Mouse (Mus musculus) lung, embryonic 14.5 days (tissue): Measurements from ENCODE around the gene Rgl2. TPM values are rescaled to one million over a fixed set of nuclear protein-coding genes. Genes with fewer than 3 reads are reported as not detected.
A peak's percentile ranks its signal among the peaks of the same experiment; 100 is the strongest.

Source experiments
- ATAC-seq: fragments of 200-750 bp; cut with Nextera tagmentation; 2 replicates; pipeline ENCODE4 v1.8.0; 2017; ENCODE audit warnings: mild to moderate bottlenecking, moderate TSS enrichment, moderate library complexity; ENCODE audit not compliant: insufficient read depth
- DNase-seq: peaks from one replicate; pipeline ENCODE4 v3.0.0-alpha.2; 2015
- H3K27ac ChIP-seq: fragments of 300-500 bp; sonication (generic); 2 replicates; pipeline ENCODE4 v1.5.1; 2014; ENCODE audit warnings: low read depth, mild to moderate bottlenecking, moderate library complexity
- H3K27me3 ChIP-seq: fragments of 300-500 bp; sonication (generic); 2 replicates; pipeline ENCODE4 v1.6.1; 2014; ENCODE audit warnings: low read length, control low read depth; ENCODE audit not compliant: insufficient read depth
- H3K36me3 ChIP-seq: fragments of 300-500 bp; sonication (generic); 2 replicates; pipeline ENCODE4 v1.6.1; 2014; ENCODE audit warnings: control low read depth; ENCODE audit not compliant: insufficient read depth
- H3K4me1 ChIP-seq: fragments of 300-500 bp; sonication (generic); 2 replicates; pipeline ENCODE4 v1.6.1; 2014; ENCODE audit warnings: antibody characterized with exemption, control low read depth; ENCODE audit not compliant: insufficient read depth
- H3K4me2 ChIP-seq: fragments of 300-500 bp; sonication (generic); 2 replicates; pipeline ENCODE4 v1.6.1; 2014; ENCODE audit warnings: mild to moderate bottlenecking
- H3K4me3 ChIP-seq: fragments of 300-500 bp; sonication (generic); 2 replicates; pipeline ENCODE4 v1.5.1; 2014; ENCODE audit warnings: low read depth, low read length
- H3K9ac ChIP-seq: fragments of 300-500 bp; sonication (generic); 2 replicates; pipeline ENCODE4 v1.6.1; 2014
- H3K9me3 ChIP-seq: fragments of 300-500 bp; sonication (generic); 2 replicates; pipeline ENCODE4 v1.6.1; 2016; ENCODE audit warnings: low read depth, low read length, control low read depth
- CTCF ChIP-seq: IDR thresholded peaks from 2 replicates; pipeline ENCODE4 v1.5.1; 2016; ENCODE audit warnings: antibody characterized with exemption, low read depth
- WGBS: fragments of 180-500 bp; shearing (Covaris S2); extraction: QIAGEN DNeasy Blood & Tissue Kit; methylation state at CpG from one replicate; pipeline ENCODE4 v1.1.7; 2014; 5-methylcytosine and 5-hydroxymethylcytosine counted together
- polyA plus RNA-seq: library from polyadenylated mRNA; unstranded; fragments of >200 nt; fragmentation: Nextera tagmentation; extraction: Ambion mirVana; gene quantifications from 2 replicates; pipeline ENCODE4 v1.2.1, GENCODE M21; 2014

Rgl2 gene
- polyA plus RNA-seq, 1 experiment from 2014 or later, result 49.1 TPM

GRCm38 (mm10) chr17:33968489-33968888, 39.1 kb downstream of the Rgl2 start:
- Histone ChIP-seq H3K4me3 (no peak overlapping the region), H3K4me1 (no peaks in the 10 kb centered on the region), H3K27me3 (no peaks in the 10 kb centered on the region), H3K9me3 (no peaks in the 10 kb centered on the region), H3K9ac (no peak overlapping the region), H3K27ac (no peak overlapping the region), H3K4me2 (no peak overlapping the region), H3K36me3 (peaks cover 12% of the 10 kb centered on the region)
- ATAC-seq (peak; percentile 73), DNase-seq (peak; percentile 95)
- peak; percentile 96 for TF ChIP-seq CTCF
- 2% methylated on average over 9 of the region's 9 CpGs for WGBS

GRCm38 (mm10) chr17:33968927-33969326, 39.6 kb downstream of the Rgl2 start:
- Histone ChIP-seq H3K4me2 (no peak overlapping the region), H3K9ac (no peak overlapping the region), H3K36me3 (peaks cover 10% of the 10 kb centered on the region), H3K4me3 (no peak overlapping the region), H3K27me3 (no peaks in the 10 kb centered on the region), H3K4me1 (no peaks in the 10 kb centered on the region), H3K9me3 (no peaks in the 10 kb centered on the region), H3K27ac (no peak overlapping the region)
- ATAC-seq (peak; percentile 20; the same call in 1 of the 2 replicates), DNase-seq (peak; percentile 69)
- WGBS, result 25% methylated on average over 5 of the region's 5 CpGs
- peak; percentile 48 for TF ChIP-seq CTCF

- no peak overlapping the region for H3K27ac ChIP-seq
- no peak overlapping the region for H3K4me2 ChIP-seq
- no peaks in the 10 kb centered on the region for H3K9me3 ChIP-seq
- H3K36me3 ChIP-seq, result peaks cover 8% of the 10 kb centered on the region
- no peak overlapping the region for H3K4me3 ChIP-seq
- H3K27me3 ChIP-seq, result no peaks in the 10 kb centered on the region
- ATAC-seq (no peak), DNase-seq (no peak)
- WGBS, result 81% methylated on average over 4 of the region's 4 CpGs
- no peaks in the 10 kb centered on the region for H3K4me1 ChIP-seq
- TF ChIP-seq CTCF, result peak; percentile 34; the same call in 1 of the 2 replicates
- no peak overlapping the region for H3K9ac ChIP-seq
Measured at GRCm38 (mm10) chr17:33969394-33969793, 40.1 kb downstream of the Rgl2 start.

- DNase-seq (peak; percentile 89), ATAC-seq (peak; percentile 42; the same call in 1 of the 2 replicates)
- Histone ChIP-seq H3K27me3 (peaks cover 13% of the 10 kb centered on the region), H3K4me1 (no peaks in the 10 kb centered on the region), H3K4me2 (no peak overlapping the region), H3K36me3 (no peaks in the 10 kb centered on the region), H3K27ac (no peak overlapping the region), H3K9me3 (no peaks in the 10 kb centered on the region), H3K9ac (no peak overlapping the region), H3K4me3 (no peak overlapping the region)
- WGBS, result 7% methylated on average over 1 of the region's 1 CpGs
- no peak for TF ChIP-seq CTCF
Measured at GRCm38 (mm10) chr17:33972691-33973090, 43.3 kb downstream of the Rgl2 start.

- H3K27me3 ChIP-seq, result peaks cover 21% of the 10 kb centered on the region
- WGBS, result 57% methylated on average over 3 of the region's 3 CpGs
- ATAC-seq, result no peak
Measured at GRCm38 (mm10) chr17:33973572-33973971, 44.2 kb downstream of the Rgl2 start.

GRCm38 (mm10) chr17:33977861-33978557, 48.7 kb downstream of the Rgl2 start:
- peaks cover 42% of the 10 kb centered on the region for H3K27me3 ChIP-seq
- no peak overlapping the region for H3K27ac ChIP-seq
- peak overlapping the region; percentile 32 for H3K4me3 ChIP-seq
- no peak for DNase-seq
- no peak for ATAC-seq
- no peaks in the 10 kb centered on the region for H3K36me3 ChIP-seq
- WGBS, result 2% methylated on average over 56 of the region's 57 CpGs
- H3K9me3 ChIP-seq, result no peaks in the 10 kb centered on the region
- H3K4me2 ChIP-seq, result peak overlapping the region; percentile 59
- no peak for TF ChIP-seq CTCF
- peaks cover 5% of the 10 kb centered on the region; the same call in 1 of the 2 replicates for H3K4me1 ChIP-seq
- H3K9ac ChIP-seq, result no peak overlapping the region

More at GRCm38 (mm10) chr17:33973572-33973971, 44.2 kb downstream of the Rgl2 start:
- Histone ChIP-seq H3K36me3 (no peaks in the 10 kb centered on the region), H3K27ac (no peak overlapping the region), H3K9me3 (no peaks in the 10 kb centered on the region), H3K4me1 (no peaks in the 10 kb centered on the region), H3K4me3 (no peak overlapping the region), H3K4me2 (no peak overlapping the region), H3K9ac (no peak overlapping the region)
- TF ChIP-seq CTCF, result no peak
- no peak for DNase-seq

GRCm38 (mm10) chr17:33978631-33979031, 49.3 kb downstream of the Rgl2 start:
- no peaks in the 10 kb centered on the region for H3K9me3 ChIP-seq
- H3K4me1 ChIP-seq, result peaks cover 5% of the 10 kb centered on the region; the same call in 1 of the 2 replicates
- peak; percentile 13; the same call in 1 of the 2 replicates for ATAC-seq
- H3K27ac ChIP-seq, result no peak overlapping the region
- TF ChIP-seq CTCF, result no peak
- peaks cover 42% of the 10 kb centered on the region for H3K27me3 ChIP-seq
- H3K4me3 ChIP-seq, result peak overlapping the region; percentile 32
- WGBS, result under 1% methylated on average over 17 of the region's 17 CpGs
- H3K4me2 ChIP-seq, result peak overlapping the region; percentile 59
- no peak overlapping the region for H3K9ac ChIP-seq
- no peaks in the 10 kb centered on the region for H3K36me3 ChIP-seq
- peak; percentile 60 for DNase-seq
